Mouse (Mus musculus) right cerebral cortex, adult 2 months (tissue): ENCODE measurements around the gene Sh3tc1.

ENCODE experiments used
- DNase-seq, 2 experiments: peaks; one replicate each; pipeline ENCODE4 v3.0.0; 2021 to 2022; ENCODE audit warnings: low spot score in 2 of 2

Sh3tc1 gene

DNA sequence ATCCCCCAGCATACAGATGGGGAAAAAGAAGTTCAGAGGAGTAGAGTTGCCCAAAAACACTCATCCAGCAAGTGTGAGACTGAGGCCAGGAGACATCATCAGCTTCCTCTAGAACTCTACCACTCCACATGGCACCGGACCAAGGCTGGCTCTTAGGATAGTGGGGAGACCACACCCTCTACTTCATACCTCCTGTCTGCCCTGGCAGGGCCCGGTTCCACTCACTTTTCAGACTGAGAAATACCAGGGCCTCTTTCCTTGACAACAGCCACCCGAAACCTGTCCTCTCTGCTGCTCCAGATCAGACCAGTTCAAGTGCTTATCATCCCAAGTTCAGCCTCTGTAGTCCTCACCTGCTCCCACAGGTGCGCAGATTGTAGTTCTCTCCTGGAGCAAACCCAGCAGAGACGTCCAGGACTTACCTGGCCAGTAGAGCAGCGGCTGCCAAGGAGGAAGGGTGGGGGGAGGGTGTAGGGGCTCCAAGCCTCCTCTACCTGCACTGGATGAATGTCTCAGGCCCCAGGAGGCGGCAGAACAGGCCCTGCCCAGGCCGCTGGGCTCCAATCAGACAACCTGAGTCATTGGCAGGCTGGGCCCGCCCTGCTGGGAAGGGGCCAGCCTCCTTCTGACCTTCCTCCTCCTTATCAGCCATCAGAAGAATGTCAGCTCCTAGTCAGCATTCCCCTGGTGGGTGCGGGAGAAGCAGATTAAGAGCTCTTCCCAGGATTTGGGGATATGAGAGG is at the start of gene Sh3tc1:
Gene Sh3tc1 (minus strand): TSS at position 452 of the 743 bp plus-strand sequence.
- DNase-seq: no peak

GRCm38 (mm10) chr5:35788719-35789118 is 48.9 kb upstream of the Sh3tc1 start:
- no peak for DNase-seq

DNA sequence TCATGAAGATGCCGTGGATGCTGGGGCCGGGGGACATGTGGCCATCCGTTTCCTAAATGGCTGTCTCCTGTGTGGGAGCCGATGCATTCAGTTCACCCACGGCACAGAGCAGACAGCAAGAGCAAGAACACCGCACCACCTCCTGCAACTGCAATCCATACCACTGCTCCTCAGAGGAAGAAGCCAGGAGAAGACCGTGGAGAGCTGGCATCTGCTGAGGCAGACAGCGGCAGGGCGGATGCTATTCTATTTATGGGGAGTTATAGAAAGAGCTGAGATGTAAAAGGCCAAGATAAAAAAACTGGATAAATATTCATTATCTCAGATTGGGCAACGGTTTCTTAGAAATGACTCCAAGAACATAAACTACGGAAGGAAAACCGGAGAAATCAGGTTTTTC is 48.1 kb upstream of the Sh3tc1 start:
- DNase-seq: peak; percentile 66

- DNase-seq: no peak
Observed at GRCm38 (mm10) chr5:35785853-35786252, 46.1 kb upstream of the Sh3tc1 start.

- DNase-seq: no peak
Observed at GRCm38 (mm10) chr5:35782648-35783180, 42.9 kb upstream of the Sh3tc1 start.

DNA sequence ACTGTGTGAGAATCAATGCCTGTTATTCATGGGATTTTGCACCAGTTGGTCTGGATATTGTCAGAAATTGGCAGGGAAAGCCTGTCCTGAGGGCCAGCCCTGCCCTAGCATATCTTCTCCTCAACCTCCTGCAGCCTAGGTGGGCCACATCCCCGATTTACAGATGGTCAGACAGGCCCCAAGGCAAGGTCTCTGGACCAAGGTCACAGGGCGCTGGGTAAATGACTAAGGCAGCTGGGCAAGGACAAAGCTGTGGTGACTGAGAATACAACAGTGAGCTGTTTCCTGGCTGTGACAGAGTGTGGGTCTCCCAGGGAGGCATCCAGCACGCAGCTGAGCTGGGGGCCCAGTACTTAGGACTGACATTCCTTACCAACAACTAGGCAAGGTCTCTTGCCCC is 41.3 kb upstream of the Sh3tc1 start:
- no peak for DNase-seq

GRCm38 (mm10) chr5:35774137-35774424 is 34.3 kb upstream of the Sh3tc1 start:
- DNase-seq: no peak

DNA sequence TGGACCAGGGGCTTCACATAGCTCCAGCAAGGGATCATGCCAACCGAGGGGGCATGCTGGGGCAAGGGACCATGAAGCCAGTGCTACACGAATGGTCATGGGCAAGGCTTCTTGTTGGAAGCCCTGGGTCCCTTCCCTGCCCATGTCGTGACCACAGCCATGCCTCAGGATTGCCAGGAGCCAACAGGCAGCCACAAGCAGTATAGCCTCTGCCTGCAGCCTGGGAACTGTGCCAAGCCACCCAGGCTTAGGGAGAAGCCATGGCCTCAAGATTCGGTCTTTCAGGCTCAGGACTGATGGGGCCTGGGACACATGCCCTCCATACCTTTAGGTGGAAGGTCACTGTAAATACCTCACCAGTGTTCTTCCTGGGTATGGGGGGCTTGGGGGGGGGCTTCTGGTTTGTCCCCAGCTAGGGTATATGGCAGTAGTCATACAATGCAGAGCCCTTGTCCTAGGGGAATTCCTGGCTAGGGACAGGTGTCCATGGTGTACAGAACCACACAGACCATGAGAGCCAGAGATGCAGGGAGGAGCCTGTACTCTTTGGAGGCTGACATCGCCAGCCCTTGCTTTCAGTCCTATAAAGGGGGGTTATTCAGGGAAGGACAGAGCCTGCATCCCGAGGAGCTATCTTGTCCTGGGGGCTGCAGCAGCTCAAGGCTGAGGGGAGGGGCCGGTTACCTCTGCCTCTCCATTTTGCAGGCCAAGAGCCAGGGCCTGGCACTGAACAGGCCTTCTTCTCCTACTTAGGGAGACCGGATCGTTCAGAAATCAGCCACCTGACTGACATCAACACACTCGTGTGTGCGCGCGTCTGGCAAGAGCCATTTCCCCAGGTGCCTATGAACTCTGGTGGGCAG is 33.7 kb upstream of the Sh3tc1 start:
- no peak for DNase-seq

DNA sequence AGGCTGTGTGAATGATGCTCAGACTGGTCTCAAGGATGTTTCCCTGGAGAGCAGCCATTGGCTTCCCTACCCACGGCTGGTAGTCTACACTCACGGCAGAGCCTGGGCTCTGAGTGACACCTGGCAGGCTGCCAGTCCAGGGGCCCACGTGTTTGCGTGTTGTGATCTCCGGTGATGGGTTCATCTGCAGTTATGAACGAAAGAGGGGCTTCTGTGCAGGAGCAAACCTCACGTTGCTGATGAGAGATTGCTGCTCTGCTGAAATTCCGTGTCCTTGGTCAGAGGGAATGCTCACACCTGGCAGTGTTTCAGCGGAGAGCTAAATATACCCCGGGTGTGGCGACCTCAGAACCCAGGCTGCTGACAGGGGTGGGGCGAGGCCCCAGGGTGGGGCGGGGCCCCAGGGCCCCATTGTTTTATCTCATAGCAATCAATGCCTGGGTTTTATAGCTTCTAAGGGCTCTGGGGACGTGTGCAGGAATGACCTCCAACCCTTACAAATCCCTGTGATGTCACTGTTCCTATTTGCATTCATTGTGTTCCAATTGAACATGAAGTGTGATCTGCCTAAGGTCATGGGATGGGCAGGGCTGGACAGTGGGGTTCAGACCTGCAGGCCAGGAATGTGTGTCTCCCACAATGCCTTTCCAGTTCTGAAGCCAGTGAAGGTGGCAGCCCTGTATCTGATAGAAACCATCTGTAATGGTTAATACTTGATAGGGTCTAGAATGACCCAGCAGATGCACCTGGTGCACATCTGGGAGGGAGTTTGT is 31.3 kb upstream of the Sh3tc1 start:
- no peak for DNase-seq

DNA sequence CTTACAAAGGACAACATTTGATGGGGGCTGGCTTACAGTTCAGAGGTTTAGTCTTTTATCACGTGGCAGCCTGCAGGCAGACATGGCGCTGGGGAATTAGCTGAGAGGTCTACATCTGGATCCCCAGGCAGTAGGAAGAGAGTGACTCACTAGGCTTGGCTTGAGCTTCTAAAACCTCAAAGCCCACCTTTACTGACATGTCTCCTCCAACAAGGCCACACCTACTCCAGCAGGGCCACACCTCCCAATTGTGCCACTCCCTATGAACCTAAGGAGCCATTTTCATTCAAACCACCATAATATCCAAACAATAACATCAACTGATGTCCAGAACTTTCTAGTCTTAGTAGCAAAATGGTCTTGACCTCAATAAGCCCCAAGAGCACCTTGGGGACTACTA is 30.5 kb upstream of the Sh3tc1 start:
- no peak for DNase-seq

GRCm38 (mm10) chr5:35768997-35769396 is 29.2 kb upstream of the Sh3tc1 start:
- DNase-seq: no peak

DNA sequence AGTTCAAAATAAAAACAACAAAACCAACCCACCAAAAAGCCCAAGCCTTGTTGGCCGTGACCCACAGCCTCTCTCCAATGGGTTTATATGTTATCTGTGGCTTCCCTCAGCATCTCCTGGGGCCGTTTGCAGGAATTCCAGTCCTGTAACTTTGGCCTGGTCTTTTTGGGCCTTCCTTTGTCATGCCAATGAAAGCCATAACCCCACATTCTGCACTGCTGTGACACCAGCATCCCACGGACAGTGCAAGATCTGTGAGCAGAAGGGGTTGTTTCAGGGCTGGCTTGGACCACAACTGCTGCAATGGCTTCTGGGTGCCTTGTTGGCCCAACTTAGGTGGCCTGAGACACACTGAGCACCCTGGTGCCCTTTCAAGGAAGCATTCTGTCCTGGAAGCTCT is 28.7 kb upstream of the Sh3tc1 start:
- no peak for DNase-seq

- DNase-seq: no peak
Observed at GRCm38 (mm10) chr5:35765909-35766308, 26.1 kb upstream of the Sh3tc1 start.

DNA sequence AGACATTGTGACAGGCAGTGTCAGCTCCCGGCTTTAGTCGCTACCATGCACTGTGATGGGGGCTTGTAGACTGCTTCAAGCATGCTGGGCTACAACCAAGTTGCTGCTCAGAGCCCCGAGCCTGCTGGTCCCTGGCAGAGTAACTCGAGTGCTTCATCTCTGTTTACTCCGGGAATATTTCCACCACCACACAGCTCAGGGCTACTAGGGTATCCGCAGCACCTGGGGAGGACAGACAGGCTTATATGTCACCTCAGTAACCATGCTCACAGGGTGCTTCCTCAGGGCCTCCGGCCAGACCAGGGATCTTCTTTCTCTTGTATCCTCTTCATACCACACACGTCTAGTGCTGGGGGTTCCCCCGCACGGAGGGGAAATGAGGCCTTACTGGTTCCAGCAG is 23.1 kb upstream of the Sh3tc1 start:
- DNase-seq: no peak

GRCm38 (mm10) chr5:35762388-35762787 is 22.6 kb upstream of the Sh3tc1 start:
- no peak for DNase-seq

DNA sequence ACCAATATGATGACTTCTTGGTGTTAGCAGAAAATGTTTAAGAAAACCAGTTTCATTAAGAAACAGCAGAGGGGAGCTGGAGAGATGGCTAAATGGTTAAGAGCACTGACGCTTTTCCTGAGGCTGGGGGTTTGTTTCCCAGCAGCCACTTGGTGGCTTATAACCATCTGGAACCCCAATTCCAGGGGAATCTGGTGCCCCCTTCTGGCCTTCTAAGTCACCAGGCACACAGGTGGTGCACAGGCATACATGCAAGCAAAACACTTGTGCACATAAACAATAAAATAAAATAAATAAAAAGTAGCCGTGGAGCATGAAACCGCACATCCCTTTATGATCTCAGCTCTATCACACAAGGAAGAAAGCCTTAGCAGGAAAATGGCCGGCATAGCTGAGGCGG is 21.5 kb upstream of the Sh3tc1 start:
- DNase-seq: no peak

- DNase-seq: peak; percentile 75 to 78
Observed at GRCm38 (mm10) chr5:35758081-35759053, 18.6 kb upstream of the Sh3tc1 start.

GRCm38 (mm10) chr5:35757639-35758001 is 17.8 kb upstream of the Sh3tc1 start, which contains the start of gene Ablim2:
Gene Ablim2 (plus strand): TSS chr5:35757880.
- peak; percentile 96 to 97 for DNase-seq

DNA sequence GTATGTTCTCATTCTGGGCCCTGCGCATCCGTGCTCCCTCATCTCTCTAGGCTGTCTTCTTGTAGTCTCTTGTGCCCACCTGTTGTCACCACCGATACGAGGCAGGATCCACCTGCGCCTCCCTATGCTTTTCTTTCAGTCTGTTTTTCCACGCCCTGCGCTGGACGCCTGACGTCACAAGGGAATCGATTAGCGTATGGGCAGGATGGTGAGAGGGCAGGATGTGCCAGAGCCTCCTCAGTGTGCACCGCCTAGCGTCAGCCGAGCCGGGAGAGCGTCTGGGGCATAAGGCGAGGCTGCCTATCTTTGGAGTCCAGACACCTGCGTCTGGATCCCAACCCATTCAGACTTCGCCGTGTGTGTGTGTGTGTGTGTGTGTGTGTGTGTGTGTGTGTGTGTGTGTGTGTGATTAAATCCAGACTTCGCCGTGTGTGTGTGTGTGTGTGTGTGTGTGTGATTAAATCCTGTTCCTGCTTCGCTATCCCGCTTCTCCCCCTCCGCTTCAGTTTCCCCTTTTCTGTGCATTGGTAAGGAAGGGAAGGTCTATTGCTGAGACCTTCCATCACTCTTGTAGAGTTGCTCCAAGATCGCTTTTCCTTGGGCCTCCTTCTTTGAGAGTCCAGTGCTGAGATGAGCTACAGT is 17.3 kb upstream of the Sh3tc1 start:
- DNase-seq: peak; percentile 76 to 83

- no peak for DNase-seq
Observed at GRCm38 (mm10) chr5:35756020-35756419, 16.2 kb upstream of the Sh3tc1 start.
